Mouse (Mus musculus): ENCODE results near the gene 1110065P20Rik. TPM values are rescaled to one million over a fixed set of nuclear protein-coding genes. Genes with fewer than 3 reads are reported as not detected.

The 1110065P20Rik gene
- polyA plus RNA-seq, 1 experiment from 2014 or later, result 25.5 TPM

GRCm38 (mm10) chr4:124850261-124850913 lies 609 bp downstream of the 1110065P20Rik start, which contains the start of gene Yrdc:
Yrdc (plus strand) TSS chr4:124850679.
- Histone ChIP-seq H3K4me1 (replicated peaks; ENCODE audit: control insufficient read depth, insufficient read depth, low read length) (peaks cover 13% of the 10 kb centered on the region), H3K4me3 (ENCODE audit: low read depth, low read length) (peak within 1 kb of the TSS; percentile 90), H3K27ac (ENCODE audit: low read depth, low read length) (peak within 1 kb of the TSS; percentile 83), H3K36me3 (ENCODE audit: control insufficient read depth, insufficient read depth, low read length) (peaks cover 20% of the 10 kb centered on the region), H3K9ac (ENCODE audit: low read depth, low read length) (peak within 1 kb of the TSS; percentile 95), H3K4me2 (peak within 1 kb of the TSS; percentile 97), H3K9me3 (ENCODE audit: control insufficient read depth, low read length) (no peaks in the 10 kb centered on the region), H3K27me3 (replicated peaks; ENCODE audit: control insufficient read depth, insufficient read depth, low read length) (no peaks in the 10 kb centered on the region)
- peak; percentile 90 for ATAC-seq (replicated peaks; ENCODE audit: low FRiP score)
- peak; percentile 95 for DNase-seq (ENCODE audit: low spot score)
- WGBS, result under 1% methylated on average over 90 of the region's 90 CpGs

GRCm38 (mm10) chr4:124849631-124850260 lies 1.2 kb downstream of the 1110065P20Rik start:
- DNase-seq (ENCODE audit: low spot score) (peak; percentile 39), ATAC-seq (replicated peaks; ENCODE audit: low FRiP score) (no peak)
- Histone ChIP-seq H3K4me2 (peak overlapping the region; percentile 97), H3K9me3 (ENCODE audit: control insufficient read depth, low read length) (no peaks in the 10 kb centered on the region), H3K36me3 (ENCODE audit: control insufficient read depth, insufficient read depth, low read length) (peaks cover 19% of the 10 kb centered on the region), H3K4me3 (ENCODE audit: low read depth, low read length) (peak overlapping the region; percentile 90), H3K27ac (ENCODE audit: low read depth, low read length) (peak overlapping the region; percentile 83), H3K9ac (ENCODE audit: low read depth, low read length) (peak overlapping the region; percentile 95), H3K27me3 (replicated peaks; ENCODE audit: control insufficient read depth, insufficient read depth, low read length) (no peaks in the 10 kb centered on the region), H3K4me1 (replicated peaks; ENCODE audit: control insufficient read depth, insufficient read depth, low read length) (peaks cover 13% of the 10 kb centered on the region)
- WGBS, result 7% methylated on average over 24 of the region's 24 CpGs

GRCm38 (mm10) chr4:124847573-124847972 lies 3.4 kb downstream of the 1110065P20Rik start:
- WGBS, result 12% methylated on average over 8 of the region's 8 CpGs
- H3K9me3 ChIP-seq (ENCODE audit: control insufficient read depth, low read length), result no peaks in the 10 kb centered on the region
- peaks cover 10% of the 10 kb centered on the region for H3K36me3 ChIP-seq (ENCODE audit: control insufficient read depth, insufficient read depth, low read length)
- no peak overlapping the region for H3K4me3 ChIP-seq (ENCODE audit: low read depth, low read length)
- no peak overlapping the region for H3K9ac ChIP-seq (ENCODE audit: low read depth, low read length)
- peaks cover 13% of the 10 kb centered on the region for H3K4me1 ChIP-seq (replicated peaks; ENCODE audit: control insufficient read depth, insufficient read depth, low read length)
- H3K27me3 ChIP-seq (replicated peaks; ENCODE audit: control insufficient read depth, insufficient read depth, low read length), result no peaks in the 10 kb centered on the region
- no peak overlapping the region for H3K4me2 ChIP-seq
- H3K27ac ChIP-seq (ENCODE audit: low read depth, low read length), result no peak overlapping the region
- ATAC-seq (replicated peaks; ENCODE audit: low FRiP score) (peak; percentile 56), DNase-seq (ENCODE audit: low spot score) (peak; percentile 83)

GRCm38 (mm10) chr4:124843493-124843892 lies 7.5 kb downstream of the 1110065P20Rik start:
- H3K4me2 ChIP-seq, result no peak overlapping the region
- no peak overlapping the region for H3K27ac ChIP-seq (ENCODE audit: low read depth, low read length)
- DNase-seq (ENCODE audit: low spot score), result no peak
- peaks cover 2% of the 10 kb centered on the region; the same call in 1 of the 2 replicates for H3K4me1 ChIP-seq (replicated peaks; ENCODE audit: control insufficient read depth, insufficient read depth, low read length)
- no peak overlapping the region for H3K4me3 ChIP-seq (ENCODE audit: low read depth, low read length)
- ATAC-seq (replicated peaks; ENCODE audit: low FRiP score), result peak; percentile 50; the same call in 1 of the 2 replicates
- no peak overlapping the region for H3K9ac ChIP-seq (ENCODE audit: low read depth, low read length)
- no peaks in the 10 kb centered on the region for H3K27me3 ChIP-seq (replicated peaks; ENCODE audit: control insufficient read depth, insufficient read depth, low read length)
- WGBS, result 66% methylated on average over 11 of the region's 11 CpGs
- H3K9me3 ChIP-seq (ENCODE audit: control insufficient read depth, low read length), result no peaks in the 10 kb centered on the region
- peaks cover 32% of the 10 kb centered on the region for H3K36me3 ChIP-seq (ENCODE audit: control insufficient read depth, insufficient read depth, low read length)

GRCm38 (mm10) chr4:124840998-124841397 lies 10.0 kb downstream of the 1110065P20Rik start:
- ATAC-seq (replicated peaks; ENCODE audit: low FRiP score), result no peak
- DNase-seq (ENCODE audit: low spot score), result no peak

GRCm38 (mm10) chr4:124838035-124838700 lies 12.8 kb downstream of the 1110065P20Rik start:
- H3K36me3 ChIP-seq (ENCODE audit: control insufficient read depth, insufficient read depth, low read length), result peaks cover 34% of the 10 kb centered on the region
- no peaks in the 10 kb centered on the region for H3K9me3 ChIP-seq (ENCODE audit: control insufficient read depth, low read length)
- H3K4me1 ChIP-seq (replicated peaks; ENCODE audit: control insufficient read depth, insufficient read depth, low read length), result no peaks in the 10 kb centered on the region
- 84% methylated on average over 14 of the region's 14 CpGs for WGBS
- no peak overlapping the region for H3K4me2 ChIP-seq
- H3K9ac ChIP-seq (ENCODE audit: low read depth, low read length), result no peak overlapping the region
- ATAC-seq (replicated peaks; ENCODE audit: low FRiP score) (no peak), DNase-seq (ENCODE audit: low spot score) (no peak)
- no peak overlapping the region for H3K4me3 ChIP-seq (ENCODE audit: low read depth, low read length)
- no peak overlapping the region for H3K27ac ChIP-seq (ENCODE audit: low read depth, low read length)
- H3K27me3 ChIP-seq (replicated peaks; ENCODE audit: control insufficient read depth, insufficient read depth, low read length), result no peaks in the 10 kb centered on the region

More at GRCm38 (mm10) chr4:124840998-124841397, 10.0 kb downstream of the 1110065P20Rik start:
- Histone ChIP-seq H3K27me3 (replicated peaks; ENCODE audit: control insufficient read depth, insufficient read depth, low read length) (no peaks in the 10 kb centered on the region), H3K4me1 (replicated peaks; ENCODE audit: control insufficient read depth, insufficient read depth, low read length) (no peaks in the 10 kb centered on the region), H3K4me2 (no peak overlapping the region), H3K36me3 (ENCODE audit: control insufficient read depth, insufficient read depth, low read length) (peaks cover 37% of the 10 kb centered on the region), H3K9ac (ENCODE audit: low read depth, low read length) (no peak overlapping the region), H3K9me3 (ENCODE audit: control insufficient read depth, low read length) (no peaks in the 10 kb centered on the region), H3K27ac (ENCODE audit: low read depth, low read length) (no peak overlapping the region), H3K4me3 (ENCODE audit: low read depth, low read length) (no peak overlapping the region)
- WGBS, result 93% methylated on average over 1 of the region's 1 CpGs

GRCm38 (mm10) chr4:124832796-124833195 lies 18.2 kb downstream of the 1110065P20Rik start:
- no peak for ATAC-seq (replicated peaks; ENCODE audit: low FRiP score)
- Histone ChIP-seq H3K4me1 (replicated peaks; ENCODE audit: control insufficient read depth, insufficient read depth, low read length) (no peaks in the 10 kb centered on the region), H3K4me2 (no peak overlapping the region), H3K27ac (ENCODE audit: low read depth, low read length) (no peak overlapping the region), H3K9me3 (ENCODE audit: control insufficient read depth, low read length) (no peaks in the 10 kb centered on the region), H3K36me3 (ENCODE audit: control insufficient read depth, insufficient read depth, low read length) (peaks cover 9% of the 10 kb centered on the region; the same call in 1 of the 2 replicates), H3K27me3 (replicated peaks; ENCODE audit: control insufficient read depth, insufficient read depth, low read length) (no peaks in the 10 kb centered on the region), H3K4me3 (ENCODE audit: low read depth, low read length) (no peak overlapping the region), H3K9ac (ENCODE audit: low read depth, low read length) (no peak overlapping the region)
- DNase-seq (ENCODE audit: low spot score), result no peak
- 93% methylated on average over 10 of the region's 10 CpGs for WGBS

GRCm38 (mm10) chr4:124829671-124830070 lies 21.3 kb downstream of the 1110065P20Rik start:
- ATAC-seq (replicated peaks; ENCODE audit: low FRiP score) (no peak), DNase-seq (ENCODE audit: low spot score) (no peak)
- H3K9me3 ChIP-seq (ENCODE audit: control insufficient read depth, low read length), result no peaks in the 10 kb centered on the region
- H3K9ac ChIP-seq (ENCODE audit: low read depth, low read length), result no peak overlapping the region
- peaks cover 18% of the 10 kb centered on the region for H3K36me3 ChIP-seq (ENCODE audit: control insufficient read depth, insufficient read depth, low read length)
- no peak overlapping the region for H3K4me2 ChIP-seq
- WGBS, result 70% methylated on average over 5 of the region's 5 CpGs
- H3K27ac ChIP-seq (ENCODE audit: low read depth, low read length), result no peak overlapping the region
- H3K27me3 ChIP-seq (replicated peaks; ENCODE audit: control insufficient read depth, insufficient read depth, low read length), result no peaks in the 10 kb centered on the region
- H3K4me3 ChIP-seq (ENCODE audit: low read depth, low read length), result no peak overlapping the region
- no peaks in the 10 kb centered on the region for H3K4me1 ChIP-seq (replicated peaks; ENCODE audit: control insufficient read depth, insufficient read depth, low read length)

All from liver, embryonic 11.5 days (tissue).